Mouse (Mus musculus): Measurements from ENCODE around the gene Arap1.
A peak's percentile ranks its signal among the peaks of the same experiment; 100 is the strongest.

Gene Arap1

GRCm38 (mm10) chr7:101362791-101363191, 14.9 kb downstream of the Arap1 start:
- no peak for DNase-seq (ENCODE audit: low spot score in 2 of 2)

DNA sequence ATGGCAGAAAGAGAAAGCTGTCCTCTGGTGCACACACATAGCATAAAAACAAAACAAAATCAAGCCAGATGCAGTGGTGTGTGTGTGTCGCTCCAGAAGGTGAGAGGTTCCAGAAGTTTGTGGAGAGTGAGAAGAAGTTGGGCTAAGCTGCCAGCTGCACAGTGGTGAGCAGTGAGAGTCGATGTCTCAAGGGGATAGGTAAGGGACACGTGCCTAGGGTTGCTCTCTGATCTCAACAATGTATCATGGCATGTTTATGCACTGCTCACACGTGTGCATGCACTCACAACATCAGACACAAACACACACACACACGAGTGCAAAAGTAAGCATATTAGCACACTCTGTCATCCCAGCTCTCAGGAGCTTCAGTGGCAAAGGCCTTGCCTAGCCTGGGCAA, 16.0 kb downstream of the Arap1 start:
- no peak for DNase-seq (ENCODE audit: low spot score in 2 of 2)

DNA sequence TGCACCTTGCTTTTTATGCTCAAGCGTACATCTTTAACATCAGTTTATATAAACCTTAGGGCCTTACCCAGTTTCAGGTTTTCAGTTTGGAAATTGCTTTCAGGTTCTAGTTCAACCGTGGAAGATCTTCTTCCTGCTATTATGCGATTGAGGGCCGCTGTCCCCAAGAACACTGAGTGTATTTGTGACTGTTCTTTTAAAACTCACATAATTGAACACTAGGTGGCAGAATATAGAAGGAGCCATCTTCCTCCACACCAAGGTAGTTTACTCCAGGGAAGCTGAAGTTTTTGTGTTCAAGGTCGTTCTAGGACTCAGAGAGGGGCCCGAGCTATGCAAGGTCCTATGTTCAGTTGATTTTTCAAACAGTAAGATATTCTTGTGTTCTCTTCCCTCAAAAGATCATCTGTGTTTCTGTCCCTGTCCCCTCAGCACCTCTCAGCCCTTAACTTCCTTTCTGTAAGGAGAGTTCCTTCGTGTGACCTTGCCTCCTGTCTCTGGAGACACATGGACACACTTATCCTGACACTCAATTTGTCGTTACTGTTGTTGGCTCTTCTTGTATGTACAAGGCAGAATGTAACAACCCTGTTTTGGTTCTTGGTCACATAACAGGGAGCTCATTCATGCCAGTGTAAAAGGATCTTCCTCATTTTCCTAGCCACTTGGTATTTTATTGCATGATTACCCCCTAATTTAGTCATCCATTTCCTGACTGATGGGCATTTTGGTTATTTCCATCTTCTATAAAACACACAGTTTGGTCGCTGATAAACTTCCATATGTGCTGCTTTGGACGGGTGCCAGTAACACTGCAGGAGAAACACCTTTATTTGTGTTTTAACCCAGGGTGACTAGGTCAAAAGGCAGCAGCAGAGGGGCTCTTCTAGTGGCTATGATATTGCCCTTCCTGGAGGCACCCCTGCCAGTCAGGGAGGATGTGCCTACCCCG, 20.3 kb downstream of the Arap1 start:
- no peak for DNase-seq (ENCODE audit: low spot score in 2 of 2)

GRCm38 (mm10) chr7:101369666-101370065, 21.8 kb downstream of the Arap1 start:
- DNase-seq (ENCODE audit: low spot score in 2 of 2): no peak

DNA sequence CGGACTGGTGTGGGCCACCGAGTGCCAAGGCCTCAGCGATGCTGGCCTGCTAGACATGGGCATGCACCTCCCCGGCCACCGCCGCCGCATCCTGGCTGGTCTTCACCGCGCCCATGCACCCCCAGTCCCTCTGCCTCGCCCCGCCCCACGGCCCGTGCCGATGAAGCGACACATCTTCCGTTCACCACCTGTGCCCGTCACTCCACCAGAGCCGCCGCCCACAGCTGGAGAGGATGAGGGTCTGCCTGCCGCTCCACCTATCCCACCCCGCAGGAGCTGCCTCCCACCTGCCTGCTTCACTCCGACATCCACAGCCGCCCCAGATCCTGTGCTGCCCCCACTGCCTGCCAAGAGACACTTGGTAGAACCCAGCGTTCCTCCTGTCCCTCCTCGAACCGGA, 25.2 kb downstream of the Arap1 start:
- DNase-seq (ENCODE audit: low spot score in 2 of 2): no peak

DNA sequence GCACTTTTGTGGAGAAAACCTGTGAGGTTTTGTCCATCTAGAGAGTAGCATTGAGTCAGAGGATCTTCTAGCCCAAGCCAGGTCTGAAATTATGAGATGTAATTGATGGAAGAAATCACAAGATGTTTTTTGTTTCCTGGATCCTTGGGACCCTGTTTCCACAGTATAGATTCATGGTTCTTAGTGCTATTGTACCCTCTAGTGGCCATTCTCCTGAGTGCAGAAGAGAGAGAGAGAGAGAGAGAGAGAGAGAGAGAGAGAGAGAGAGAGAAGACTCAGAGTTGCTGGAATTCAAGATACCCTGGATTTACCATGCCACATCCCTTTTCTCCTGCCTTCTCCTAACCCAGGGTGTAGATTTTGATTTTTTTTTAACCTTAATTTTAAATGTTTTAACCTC, 26.3 kb downstream of the Arap1 start:
- no peak for DNase-seq (ENCODE audit: low spot score in 2 of 2)

- no peak for DNase-seq (ENCODE audit: low spot score in 2 of 2)
Measured at GRCm38 (mm10) chr7:101376701-101377340, 29.0 kb downstream of the Arap1 start.

DNA sequence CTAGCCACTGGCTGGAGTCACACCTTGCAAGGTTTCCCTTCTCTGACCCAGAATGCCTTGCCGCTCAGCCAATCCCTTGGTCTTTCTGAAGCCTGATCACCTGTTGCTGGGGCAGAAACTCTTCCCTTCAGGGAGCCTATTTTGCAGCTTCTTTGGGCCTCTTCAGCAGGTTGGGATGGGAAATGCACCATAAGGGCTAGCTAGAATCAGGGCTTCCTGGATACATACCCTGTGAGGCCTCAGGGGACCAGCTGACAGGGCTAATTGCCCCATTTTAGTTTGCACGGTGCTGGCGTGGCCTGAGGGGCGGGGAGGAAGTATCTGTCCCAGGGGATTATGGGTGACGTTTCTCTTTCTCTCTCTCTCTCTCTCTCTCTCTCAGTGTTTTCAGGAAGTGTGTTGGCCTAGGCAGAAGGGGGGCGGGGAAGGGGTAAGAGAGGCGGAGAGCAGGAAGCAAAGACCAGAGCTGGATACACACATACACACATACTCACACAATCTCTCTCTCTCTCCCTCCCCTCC, 29.9 kb downstream of the Arap1 start:
- DNase-seq (ENCODE audit: low spot score in 2 of 2): peak in 1 of 2 experiments; percentile 34

- DNase-seq (ENCODE audit: low spot score in 2 of 2): no peak
Measured at GRCm38 (mm10) chr7:101378285-101378684, 30.4 kb downstream of the Arap1 start.

DNA sequence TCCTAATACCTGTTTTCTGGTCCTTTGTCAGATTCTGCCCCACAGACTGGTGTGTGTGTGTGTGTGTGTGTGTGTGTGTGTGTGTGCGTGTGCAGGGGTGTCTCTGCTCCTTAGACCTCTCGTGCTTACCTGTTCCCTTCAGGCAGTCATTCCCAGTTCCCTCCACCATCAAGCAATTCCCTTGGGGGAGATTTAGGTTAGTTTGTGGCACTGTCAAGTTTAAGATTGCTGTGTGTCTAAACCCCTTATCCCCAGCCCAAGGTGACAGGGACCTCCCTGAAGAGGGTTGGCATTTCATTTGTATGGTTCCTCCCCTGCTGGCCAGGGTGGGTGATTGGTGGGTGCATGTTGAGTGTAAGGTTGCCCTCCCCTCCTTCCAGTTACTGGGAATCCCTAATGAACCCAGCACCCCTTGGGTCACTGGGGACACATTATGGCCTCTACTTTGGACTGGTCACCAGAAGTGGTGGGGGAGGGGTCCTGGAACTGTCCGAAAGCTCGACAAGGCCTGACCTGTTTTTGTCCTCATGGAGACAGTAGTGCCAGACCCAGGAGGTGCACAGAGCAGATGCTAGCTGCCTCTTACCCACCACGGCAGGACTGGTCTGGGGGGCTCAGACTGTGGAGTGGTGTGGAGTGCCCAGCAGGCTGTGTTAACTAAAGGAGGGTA, 31.1 kb downstream of the Arap1 start:
- DNase-seq (ENCODE audit: low spot score in 2 of 2): no peak

- DNase-seq (ENCODE audit: low spot score in 2 of 2): no peak
Measured at GRCm38 (mm10) chr7:101379732-101380131, 31.9 kb downstream of the Arap1 start.

DNA sequence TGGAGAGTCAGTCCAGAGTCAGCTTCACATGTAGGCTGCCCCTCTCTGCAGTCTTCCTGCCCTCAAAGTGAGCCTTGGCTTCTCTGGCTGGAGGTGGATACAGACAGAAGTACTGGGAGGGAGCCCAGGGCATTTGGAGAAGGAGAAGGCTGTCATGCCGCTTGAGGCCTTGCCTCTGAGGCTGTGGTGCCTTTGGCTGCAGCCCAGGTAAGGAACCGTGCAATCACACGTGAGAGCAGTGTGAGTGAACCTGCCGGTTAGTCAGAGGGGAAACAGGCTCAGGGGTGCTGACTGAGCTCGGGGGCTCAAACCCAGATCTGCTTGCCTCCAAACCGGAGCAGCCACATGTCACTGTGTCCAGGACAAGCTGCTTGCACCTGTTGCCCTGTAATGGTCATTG, 33.6 kb downstream of the Arap1 start:
- no peak for DNase-seq (ENCODE audit: low spot score in 2 of 2)

GRCm38 (mm10) chr7:101382378-101382777, 34.5 kb downstream of the Arap1 start:
- DNase-seq (ENCODE audit: low spot score in 2 of 2): no peak

DNA sequence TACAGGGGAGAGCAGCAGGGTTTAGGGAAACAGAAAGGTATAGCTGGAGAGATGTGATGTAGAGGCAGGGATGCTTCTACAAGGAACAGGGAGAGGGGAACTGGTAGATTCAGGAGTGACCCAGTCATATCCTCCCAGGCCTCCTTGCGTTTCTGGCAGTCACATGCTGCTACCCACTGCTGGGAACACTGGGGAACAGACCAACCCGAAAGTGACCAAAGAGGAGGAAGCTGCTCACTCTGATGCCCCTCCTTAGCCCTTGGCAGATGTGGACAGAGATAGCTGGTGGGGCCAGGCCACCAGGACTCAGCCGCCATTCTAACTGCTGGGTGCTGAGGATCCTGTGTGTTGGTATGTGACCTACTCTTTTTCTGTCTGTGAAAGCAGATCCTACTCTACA, 35.9 kb downstream of the Arap1 start:
- no peak for DNase-seq (ENCODE audit: low spot score in 2 of 2)

DNA sequence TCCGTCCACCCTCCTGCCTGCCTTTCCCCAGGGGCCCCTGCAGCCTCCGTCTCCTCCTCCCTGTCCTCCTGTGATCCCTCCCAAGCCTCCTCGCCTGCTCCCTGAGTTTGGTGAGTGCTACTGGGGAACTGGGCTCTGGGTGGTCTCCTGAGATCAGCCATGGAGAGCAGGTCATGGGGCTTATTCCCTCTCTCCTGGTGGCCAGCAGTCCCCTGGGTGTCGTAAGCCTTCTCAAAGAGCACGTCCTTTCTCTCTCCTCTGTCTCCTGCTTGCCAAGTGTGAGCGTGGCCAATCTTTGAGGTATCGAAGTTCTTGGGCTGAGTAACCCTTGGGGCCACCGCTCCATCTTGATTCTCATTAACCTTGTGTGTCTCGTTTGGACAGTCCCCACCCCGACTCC, 37.1 kb downstream of the Arap1 start:
- no peak for DNase-seq (ENCODE audit: low spot score in 2 of 2)

- DNase-seq (ENCODE audit: low spot score in 2 of 2): no peak
Measured at GRCm38 (mm10) chr7:101385331-101385733, 37.5 kb downstream of the Arap1 start.

GRCm38 (mm10) chr7:101385866-101386452, 38.1 kb downstream of the Arap1 start:
- DNase-seq (ENCODE audit: low spot score in 2 of 2): no peak

DNA sequence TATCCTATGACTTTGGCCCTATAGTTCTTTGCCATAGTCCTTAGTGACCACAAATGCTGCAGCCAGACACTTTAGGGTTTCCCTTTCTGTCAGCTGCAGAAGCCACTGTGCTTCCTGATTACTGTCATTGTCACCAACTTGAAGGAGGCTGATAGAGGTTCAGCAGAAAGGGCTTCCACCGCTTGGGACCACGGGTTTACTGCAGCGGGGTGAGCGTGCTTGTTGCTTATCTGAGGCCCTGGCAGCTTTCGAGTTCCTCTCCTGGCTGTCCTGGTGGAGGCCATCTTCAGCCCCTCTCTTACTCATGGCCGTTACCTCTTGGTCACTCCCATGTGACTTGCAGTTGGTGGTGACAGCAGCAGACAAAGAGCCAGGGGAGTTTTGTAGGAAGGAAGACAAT, 41.4 kb downstream of the Arap1 start:
- no peak for DNase-seq (ENCODE audit: low spot score in 2 of 2)

DNA sequence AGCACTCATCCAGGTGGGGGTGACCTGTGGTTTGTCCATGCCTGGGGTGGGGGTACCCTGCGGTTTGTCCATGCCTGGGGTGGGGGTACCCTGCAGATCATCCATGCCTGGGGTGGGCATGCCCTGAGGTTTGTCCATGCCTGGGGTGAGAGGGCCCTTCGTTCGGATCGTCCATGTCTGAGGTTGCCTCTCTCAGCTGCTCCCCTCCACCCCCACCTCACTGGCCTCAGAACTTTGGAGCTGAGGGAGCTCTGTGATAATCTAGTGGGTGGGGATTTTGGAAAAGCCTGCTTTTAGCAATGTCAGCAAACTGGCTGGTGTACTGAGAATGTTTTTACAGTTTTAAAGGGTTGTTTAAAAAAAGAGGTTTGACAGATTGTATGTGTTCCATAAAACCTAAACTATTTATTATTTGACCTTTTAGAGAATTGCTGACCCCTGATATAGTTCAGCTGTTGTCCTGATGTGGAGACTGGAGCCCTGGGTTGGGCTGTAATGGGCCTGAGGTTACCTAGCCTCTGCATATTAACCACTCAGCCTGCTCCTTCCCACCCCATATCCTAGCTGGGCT, 44.1 kb downstream of the Arap1 start:
- DNase-seq (ENCODE audit: low spot score in 2 of 2): no peak

DNA sequence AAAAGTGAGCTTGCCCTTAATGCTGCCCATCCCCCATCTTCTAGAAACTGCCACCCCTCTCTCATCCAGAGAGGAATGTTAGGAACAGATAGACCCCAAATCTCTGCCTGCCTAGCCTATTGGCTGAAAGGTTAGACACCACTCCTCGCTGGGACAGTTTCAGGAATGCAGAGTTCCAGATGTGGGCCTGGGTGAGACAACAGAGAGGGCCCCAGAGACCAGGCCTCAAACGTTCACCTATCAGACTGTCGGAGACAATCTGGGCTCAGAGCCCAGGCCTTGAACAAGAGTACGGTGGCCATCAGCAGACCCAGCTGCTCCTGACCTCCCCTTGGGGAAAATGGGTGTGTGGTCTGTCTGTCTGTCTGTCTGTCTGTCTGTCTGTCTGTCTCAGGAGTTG, 45.1 kb downstream of the Arap1 start:
- no peak for DNase-seq (ENCODE audit: low spot score in 2 of 2)

GRCm38 (mm10) chr7:101393694-101394504, 46.0 kb downstream of the Arap1 start:
- no peak for DNase-seq (ENCODE audit: low spot score in 2 of 2)

Data from frontal cortex, postnatal 14 days (tissue).